Mouse (Mus musculus): ENCODE results near the gene Hax1. TPM values are rescaled to one million over a fixed set of nuclear protein-coding genes. Genes with fewer than 3 reads are reported as not detected.

Hax1 gene
- 10 to 100 TPM; 59.6 to 87.0 (median 74.0) TPM for polyA plus RNA-seq (2017; shearing (Covaris generic))

DNA sequence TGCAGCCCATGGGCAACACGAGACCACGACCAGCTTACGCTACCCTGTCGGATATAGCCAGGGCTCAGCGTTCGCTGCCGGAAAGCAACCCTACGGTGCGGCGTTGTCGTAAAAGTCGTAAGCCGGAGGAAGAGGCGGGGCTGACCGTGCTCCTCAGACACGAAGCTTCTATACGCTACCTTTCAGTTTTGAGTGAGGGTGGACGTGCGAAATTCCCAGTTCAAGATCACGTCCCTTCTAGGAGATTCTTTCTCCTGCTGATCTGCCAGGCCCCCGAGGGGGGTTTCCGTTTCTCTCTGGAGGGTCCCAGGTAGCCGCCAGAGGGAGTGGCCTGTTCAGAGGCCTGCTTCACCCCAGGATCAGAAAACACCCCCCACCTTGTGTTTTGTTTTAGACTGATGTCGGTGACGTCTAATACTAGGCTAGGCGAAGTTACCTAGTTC, at the start of gene Hax1:
Gene Hax1, minus strand, starts transcription at position 169 of the 443 bp plus-strand sequence.
- peak; percentile 92 for ATAC-seq

DNA sequence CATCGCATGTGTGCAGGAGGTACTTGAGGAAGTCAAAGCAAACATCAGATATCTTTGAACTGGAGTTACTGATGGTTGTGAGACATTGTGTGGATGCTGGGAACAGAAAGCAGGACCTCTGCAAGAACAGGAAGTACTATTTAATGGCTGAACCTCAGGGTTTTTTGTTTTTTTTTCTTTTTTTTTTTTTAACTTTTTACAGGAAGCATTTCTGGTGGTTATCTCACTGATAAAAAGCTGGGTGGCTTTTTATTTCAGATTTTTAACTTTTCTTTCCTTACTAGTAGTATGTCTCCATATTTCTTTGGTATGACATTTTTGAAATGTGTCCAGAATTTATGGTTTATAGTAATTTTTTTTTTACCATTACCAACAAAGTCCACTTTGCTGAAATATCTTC, 37.7 kb upstream of the Hax1 start:
- no peak for ATAC-seq

DNA sequence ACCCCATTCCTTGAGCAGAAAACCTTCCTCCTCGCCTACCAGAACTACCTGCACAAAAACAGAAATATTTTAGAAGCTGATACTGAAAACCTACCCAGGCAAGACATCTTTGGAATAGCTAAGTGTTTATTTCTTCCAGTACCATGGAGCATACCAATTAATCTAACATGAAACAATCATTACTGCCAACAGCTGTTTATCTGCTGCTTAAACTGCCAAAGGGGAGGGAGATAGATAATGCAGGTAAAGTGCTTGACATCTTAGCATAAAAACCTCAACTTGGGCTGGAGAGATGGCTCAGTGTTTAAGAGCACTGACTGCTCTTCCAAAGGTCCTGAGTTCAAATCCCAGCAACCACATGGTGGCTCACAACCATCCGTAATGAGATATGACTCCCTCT, 36.1 kb upstream of the Hax1 start:
- no peak for ATAC-seq

DNA sequence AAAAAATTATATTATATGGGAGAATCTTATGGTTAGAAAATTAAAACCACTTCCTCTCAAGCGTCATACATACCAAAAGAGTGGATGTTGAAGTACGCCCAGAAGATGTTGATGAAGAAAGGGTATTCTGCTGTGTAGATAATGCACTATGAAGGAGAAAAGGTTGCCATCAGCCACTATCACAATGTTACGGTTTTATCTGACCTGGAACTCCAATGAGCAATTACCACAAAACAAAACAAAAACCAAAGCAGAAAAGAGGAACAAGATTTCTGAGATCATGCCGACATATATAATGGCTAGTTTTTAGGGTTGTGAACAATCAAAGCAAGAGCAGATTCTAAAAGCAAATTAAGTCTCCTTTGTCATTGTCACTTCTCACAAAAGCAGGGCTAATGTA, 18.0 kb upstream of the Hax1 start:
- no peak for ATAC-seq

DNA sequence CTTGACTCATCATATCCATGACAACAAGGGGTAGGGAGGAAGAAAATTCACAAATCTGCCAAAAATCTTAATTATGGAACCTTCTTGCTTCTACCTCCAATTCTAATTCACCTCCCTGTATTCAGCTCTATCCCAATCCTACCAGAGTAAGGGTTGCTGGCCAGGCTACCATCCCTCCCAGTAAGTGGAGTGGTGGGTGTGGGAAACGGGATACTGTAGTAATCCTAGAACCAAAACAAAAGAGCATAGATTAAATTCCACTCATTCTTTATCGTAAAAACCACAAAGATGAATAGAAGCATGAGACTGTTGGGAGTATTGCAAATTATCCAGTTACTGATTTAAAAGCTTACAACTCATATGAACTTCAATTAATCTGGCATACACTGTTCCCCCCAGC, 11.7 kb upstream of the Hax1 start:
- no peak for ATAC-seq

DNA sequence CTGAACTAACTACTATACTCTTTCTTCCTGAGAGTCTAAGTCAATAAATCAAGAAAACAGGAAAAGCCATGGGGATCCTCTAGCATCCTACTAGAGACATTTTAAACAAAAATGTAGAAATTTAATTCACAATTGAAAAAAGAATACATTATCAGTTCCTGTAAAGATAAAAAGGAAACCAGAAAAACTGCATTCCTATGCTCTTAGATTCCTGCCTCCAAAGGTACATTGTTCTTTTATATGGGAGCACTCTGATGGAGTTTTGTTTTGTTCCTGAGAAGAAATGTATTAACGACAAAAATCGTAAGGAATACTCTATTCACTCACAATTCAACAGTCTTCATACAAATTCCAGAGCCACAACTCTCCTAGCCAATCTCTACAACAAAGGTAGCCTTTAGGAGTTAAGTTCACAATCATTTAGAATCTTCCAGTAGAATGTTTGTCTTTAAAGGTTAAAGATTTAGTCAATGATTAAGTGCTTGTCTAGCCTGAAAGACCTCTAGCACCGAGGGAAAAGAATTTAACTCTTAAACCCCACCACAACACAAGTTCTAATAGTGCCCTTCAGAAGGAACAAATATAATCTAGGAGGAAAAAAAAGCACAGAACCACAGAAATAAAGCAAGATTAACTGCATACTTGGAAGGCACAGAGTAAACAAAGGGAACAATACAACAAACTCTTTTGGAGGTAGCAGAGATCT, 5.7 kb upstream of the Hax1 start:
- no peak for ATAC-seq

DNA sequence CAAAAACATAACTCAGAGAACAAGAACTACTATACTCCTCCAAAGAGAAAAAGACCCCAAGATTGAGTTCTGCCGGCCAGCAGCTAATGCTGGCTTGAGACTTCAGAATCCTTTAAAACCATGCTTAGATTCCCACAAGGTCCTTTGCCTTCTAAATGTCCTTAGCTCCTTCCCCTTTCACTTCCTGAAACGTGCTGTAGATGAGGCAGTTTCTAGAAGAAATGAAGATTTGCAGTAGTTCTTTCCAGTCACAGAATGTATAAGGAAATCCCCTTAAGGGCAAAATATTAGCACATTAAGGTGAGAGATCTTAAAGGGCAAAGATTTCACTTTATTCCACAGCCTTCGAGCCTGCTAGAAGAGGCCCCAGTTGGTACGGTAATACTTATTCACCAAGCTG, 1.2 kb upstream of the Hax1 start:
- ATAC-seq = no peak

DNA sequence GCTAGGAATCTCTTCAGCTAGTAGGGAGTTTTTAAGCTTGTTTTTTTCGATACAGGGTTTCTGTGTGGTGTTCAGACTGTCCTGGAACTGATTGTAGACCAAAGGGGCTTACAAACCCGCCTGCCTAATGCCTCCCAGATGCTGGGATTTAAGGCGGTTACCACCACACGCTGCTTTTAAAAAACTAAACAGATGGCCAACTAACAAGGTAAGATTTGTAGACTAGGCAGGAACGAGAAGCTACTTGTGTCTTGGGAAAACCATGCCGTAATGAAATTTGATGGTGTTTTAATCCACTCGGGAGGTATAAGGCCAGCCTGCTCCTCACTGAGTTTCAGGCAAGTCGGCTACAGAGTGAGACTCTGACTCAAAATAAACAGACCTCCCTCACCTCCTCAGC, 510 bp upstream of the Hax1 start:
- ATAC-seq = no peak

DNA sequence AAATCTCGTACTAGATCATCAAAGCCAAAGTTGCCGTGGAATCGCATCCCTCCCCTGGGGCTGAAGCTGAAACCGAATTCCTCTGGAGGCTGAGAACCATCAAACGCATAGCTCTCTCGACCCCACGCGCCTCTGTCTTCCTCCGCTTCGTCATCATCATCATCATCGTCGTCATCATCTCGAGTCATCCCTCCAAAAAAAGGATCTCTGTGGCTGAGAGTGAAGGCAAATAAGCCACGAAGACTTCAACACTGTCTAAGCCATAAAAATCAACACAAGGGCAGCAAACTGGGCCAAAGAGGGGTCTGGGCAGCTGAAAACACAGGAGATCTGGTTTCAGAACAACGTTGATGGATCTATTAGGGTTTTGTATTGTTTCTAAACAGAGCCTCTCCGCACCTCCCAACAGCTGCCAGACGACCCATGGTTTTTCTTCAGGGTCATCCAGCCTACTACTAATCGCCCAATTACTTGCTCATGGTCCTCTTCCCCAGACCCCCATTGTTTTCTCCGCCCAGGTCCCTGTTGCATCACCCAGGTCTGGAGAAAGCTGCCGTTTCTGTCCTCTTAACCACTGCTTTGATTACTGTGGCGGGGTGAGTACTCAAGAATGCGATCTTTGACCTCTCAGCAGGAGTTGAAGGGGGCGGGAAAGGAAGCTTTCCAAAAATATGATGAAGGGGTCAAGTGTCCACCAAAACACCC, 637 bp downstream of the Hax1 start:
- peak; percentile 12 for ATAC-seq

DNA sequence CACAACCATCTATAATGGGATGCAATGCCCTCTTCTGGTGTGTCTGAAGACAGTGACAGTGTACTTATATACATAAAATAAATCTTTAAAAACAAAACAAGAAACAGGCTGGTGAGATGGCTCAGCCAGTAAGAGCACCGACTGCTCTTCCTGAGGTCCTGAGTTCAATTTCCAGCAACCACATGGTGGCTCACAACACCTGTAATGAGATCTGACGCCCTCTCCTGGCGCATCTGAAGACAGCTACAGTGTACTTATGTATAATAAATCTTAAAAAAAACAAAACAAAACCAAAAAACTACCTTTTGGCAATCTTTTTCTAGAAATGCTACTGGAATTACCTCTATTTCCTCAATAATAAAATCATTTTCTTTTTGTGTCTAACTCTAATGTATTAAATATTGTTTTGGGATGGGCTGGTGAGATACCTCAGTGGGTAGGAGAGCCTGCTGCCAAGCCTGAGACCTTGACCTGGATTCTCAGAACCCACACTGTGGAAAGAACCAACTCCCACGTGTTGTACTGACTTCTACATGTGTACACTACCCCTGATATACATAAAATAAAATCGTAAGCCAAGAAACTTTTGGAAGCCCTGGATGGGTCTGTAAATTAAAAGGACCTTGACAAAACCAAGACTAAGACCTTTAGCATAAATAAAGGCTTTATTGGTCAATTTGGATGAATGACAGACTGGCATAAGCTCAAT, 3.6 kb downstream of the Hax1 start:
- no peak for ATAC-seq

DNA sequence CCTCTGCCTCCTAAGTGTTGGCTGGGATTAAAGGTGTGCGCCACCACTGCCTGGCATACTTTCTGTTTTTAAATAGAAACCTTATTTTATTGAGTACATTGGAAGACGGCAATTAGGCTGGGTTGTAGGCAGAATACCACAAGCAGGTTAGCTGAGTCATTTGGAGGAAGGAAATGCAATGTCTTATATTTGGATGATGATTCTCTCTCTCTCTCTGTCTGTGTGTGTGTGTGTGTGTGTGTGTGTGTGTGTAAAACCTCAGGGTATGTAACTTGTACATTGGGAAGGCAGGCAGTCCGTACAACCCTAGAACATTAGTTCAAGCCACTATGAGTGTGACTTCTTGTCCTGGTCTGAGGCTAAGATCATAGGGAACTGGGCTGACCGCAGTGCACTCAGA, 10.8 kb downstream of the Hax1 start:
- no peak for ATAC-seq

DNA sequence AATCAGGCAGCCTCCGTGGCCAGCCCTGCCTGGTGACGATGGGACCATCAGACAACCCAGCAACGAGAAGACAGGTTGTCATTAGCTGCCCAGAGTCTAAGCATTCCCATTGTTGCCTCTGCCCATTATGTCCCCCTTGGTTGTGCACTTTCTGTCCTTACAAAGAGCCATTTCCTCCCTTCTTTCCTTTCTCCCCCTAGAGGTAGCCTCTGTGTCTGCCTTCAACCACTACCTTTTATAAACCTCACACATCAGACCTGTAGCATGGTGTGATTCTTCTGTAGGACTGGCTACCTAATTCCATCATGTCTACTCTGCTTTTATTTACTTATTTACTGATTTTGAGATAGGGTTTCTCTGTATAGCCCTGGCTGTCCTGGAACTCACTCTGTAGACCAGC, 11.4 kb downstream of the Hax1 start:
- no peak for ATAC-seq

DNA sequence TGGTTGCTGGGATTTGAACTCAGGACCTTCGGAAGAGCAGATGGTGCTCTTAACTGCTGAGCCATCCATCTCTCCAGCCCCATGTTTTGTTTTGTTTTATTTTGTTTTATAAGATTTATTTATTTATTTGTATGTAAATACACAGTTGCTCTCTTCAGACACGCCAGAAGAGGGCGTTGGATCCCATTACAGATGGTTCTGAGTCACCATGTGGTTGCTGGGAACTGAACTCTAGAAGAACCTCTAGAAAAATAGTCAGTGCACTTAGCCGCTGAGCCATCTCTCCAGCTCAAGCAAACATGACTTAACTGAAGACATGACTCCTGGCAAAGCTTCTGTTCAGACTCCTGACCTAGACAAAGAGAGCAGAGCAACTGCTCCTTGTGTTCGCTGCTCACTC, 16.2 kb downstream of the Hax1 start:
- no peak for ATAC-seq

DNA sequence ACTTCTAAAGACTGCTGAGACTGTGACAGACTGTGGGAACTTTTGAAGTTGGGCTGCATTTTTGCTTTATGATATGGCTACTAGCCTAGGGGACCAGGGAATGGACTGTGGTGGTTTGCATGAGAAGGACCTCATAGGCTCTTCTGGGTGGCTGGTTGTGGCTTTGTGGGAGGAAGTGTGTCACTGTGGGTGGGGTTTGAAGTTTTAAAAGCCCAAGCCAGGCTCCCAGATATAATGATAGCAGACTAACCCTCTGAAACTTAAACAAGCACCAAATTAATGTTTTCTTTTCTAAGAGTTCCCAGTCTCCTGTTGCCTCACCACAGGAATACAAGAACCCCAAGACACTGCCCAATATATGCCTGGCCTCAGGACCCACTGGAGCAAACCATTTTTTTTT, 21.7 kb downstream of the Hax1 start:
- ATAC-seq = no peak

DNA sequence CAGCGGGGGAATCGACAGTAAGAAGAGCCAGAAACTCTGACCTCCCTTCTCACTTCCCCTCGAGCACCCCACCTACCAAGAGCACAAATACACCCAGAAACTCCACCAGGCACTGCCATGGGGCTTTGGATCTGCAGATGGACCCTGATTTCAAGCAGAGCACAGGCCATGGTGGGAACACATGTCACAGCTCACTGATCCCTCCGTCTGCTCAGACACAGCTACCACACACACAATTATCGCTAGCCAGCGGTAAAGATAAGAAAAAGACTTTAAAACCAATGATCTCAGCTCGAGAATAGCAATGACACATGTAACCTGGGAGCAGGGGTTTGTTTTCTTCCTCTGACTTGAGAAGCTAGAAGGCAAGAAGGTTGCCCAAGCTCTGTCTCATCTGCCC, 30.1 kb downstream of the Hax1 start:
- no peak for ATAC-seq

DNA sequence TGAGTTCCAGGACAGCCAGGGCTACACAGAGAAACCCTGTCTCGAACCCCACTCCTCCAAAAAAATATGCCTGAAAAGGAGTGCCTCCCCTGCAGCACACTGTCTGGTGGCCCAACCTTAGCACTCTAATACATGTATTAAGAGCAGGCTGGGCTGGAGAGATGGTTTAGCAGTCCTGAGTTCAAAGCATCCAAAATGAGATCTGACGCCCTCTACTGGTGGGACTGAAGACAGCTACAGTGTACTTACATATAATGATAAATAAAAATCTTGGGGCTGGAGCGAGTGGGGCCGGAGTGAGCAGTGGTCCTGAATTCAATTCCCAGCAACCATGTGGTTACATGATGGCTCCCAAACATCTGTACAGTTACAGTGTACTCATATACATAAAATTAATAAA, 31.6 kb downstream of the Hax1 start:
- ATAC-seq = no peak

DNA sequence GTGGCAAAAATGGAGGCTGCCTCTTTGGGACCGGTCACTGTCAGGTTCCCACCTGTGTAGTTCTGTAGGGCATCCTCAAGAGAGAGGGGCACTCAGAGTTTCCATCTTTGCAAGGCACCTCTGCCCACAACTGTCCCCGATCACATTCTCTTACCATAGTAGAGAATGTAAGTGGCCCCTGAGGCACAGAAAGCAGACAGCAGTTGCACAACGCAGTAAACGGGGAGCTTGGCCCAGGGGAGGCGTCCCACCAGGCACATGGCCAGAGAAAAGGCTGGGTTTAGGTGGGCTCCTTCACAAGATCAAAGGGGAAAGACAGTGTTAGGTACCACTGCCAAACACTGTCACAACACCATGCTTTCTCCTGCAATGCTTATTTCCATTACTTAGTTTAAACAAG, 32.6 kb downstream of the Hax1 start:
- ATAC-seq = no peak

DNA sequence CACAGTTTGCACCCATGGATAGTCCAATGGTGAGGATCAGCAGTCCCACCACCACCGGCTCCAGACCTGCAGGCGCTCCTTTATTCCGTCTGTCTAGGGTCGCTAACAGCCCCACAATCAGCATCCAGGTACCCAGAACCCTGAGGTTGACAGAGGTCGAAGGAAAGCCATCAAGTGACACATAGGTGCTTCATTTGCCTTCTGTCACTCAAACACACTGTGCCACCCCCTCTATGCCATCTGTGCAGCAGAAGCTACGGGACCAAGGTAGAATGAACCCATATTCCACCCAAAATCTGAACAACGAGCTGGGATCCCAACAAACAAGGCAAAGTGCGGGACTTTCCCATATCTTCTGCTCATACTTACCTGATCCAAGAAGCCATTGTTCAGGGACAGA, 33.0 kb downstream of the Hax1 start:
- ATAC-seq = no peak

DNA sequence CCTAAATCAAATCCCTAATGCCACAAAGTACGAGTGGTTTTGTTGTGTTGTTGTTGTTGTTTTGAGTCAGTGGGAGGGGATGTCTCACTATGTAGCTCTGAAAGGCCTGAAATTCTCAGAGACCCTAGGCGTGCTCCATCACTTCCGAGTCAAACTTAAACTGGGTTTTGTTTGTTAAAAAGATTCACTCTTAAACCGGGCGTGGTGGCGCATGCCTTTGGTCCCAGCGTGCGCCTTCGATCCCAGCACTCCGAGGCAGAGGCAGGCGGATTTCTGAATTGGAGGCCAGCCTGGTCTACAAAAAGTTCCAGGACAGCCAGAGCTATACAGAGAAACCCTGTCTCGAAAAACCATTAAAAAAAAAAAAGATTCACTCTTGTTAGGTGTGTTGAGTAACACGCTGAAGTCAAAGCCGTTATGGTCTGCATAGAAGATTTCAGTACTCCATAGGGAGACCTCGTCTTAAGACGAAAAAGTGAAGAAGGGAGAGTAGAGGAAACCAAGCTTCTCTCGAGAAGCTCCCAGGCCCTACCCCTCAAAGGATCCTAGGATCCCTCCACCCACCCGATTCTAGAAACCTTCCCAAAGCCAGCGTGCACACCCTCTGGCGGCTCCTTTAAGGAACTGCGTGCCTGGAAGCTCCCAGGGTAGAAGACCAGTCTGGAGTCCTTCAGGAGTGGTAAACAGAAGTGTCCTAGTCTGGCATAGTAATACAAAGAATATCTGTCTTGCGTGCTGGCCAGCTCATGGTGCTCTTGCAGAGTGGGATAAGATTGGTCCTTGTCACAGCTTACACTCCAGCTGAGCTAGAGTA, 34.4 kb downstream of the Hax1 start:
- peak; percentile 31 for ATAC-seq

DNA sequence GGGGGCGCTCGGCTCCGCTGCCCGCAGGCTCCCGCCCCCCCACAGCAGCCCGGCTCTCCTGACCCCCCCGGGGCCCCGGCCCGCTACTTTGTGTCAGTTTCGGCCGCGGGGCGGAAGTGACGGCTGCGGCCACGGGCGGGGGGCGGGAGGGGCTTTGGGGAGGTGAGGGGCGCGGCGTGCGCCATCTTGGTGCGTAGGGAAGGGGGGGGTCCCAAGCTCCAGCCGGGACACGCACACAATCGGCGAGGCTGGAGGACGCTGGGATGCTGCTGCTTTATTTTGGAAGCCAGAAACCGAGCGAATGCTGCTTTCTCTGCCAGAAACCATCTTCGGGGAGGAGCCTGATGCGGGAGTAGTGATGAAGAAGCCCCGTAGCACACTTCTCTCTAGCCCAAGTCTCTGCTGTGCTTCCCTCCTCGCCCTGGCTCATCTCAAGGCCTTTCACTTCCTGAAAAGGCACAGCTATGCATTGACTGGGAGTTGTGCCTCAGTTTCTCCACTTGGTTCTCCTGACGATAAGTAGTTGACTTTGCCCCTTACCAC, 35.3 kb downstream of the Hax1 start, which contains the start of gene Atp8b2:
Gene Atp8b2, minus strand, starts transcription at position 288 of the 543 bp plus-strand sequence.
- peak; percentile 27 for ATAC-seq

DNA sequence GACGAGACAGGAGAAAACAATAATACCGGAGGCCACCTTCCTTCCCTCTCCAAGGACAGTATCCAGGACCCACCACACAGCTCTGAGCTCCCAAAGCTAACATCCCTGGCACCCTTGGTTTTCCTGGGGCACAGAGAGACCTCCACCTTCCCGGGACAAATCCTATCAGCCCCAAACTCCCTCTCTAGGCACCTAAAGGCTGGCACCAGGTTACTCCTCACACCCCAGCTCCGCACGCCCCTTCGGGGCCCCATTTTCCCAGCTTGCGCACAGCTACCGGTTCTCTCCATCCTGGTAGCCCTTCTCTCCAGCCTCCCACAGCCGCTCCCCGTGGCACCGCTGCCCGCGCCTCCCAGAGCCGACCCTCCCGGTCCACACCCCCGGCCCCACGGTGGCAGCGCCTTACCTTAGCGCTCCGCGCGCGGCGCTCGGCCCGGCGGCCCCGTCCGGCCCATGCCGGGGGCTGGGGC, 35.8 kb downstream of the Hax1 start:
- ATAC-seq = no peak

DNA sequence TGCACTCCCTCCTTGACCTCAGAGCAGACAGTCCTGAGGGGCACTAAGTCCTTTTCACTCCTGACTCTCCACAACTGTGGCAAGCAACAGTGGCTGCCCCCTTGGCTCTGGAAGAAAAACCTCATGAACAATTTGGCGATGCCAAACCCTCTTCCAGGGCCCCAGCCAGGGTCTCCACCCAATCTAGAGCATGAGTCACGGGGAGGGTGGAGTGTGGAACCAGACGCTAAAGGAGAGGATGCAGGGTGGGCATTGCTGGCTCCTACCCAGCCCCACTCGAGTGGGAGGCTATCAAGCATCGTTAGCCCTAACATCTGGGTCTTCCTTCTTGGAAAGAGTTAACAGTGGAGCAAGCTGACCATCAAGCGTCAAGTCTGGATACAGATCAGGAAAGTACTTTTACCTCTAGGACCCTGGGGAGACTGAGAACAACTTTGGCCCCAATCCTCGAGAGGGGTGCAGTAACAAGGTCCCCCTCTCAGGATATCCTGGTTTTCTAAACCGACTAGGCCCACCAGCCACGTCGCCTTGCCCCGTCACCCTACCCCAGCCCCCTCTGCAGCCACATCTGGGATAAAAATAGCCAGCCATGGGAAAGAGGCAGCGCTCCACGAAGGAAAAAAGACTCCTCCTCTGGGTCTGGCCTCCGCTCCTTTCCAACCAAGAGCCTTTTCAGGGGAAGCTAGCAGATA, 36.4 kb downstream of the Hax1 start:
- no peak for ATAC-seq
